Mouse (Mus musculus) heart, adult 10 weeks (tissue): ENCODE measurements around the gene Pla2g12a. TPM values are rescaled to one million over a fixed set of nuclear protein-coding genes. Genes with fewer than 3 reads are reported as not detected.

ENCODE experiments used
- polyA plus RNA-seq: library from polyadenylated mRNA; stranded (reverse); fragments of 350-450 nt; fragmentation: Illumina TruSeq; extraction: RNeasy Lipid Tissue Mini Kit (QIAGEN cat#74804); gene quantifications from one replicate; pipeline ENCODE4 v1.2.3, GENCODE M21; 2014; ENCODE audit warnings: low read depth, low replicate concordance

Gene Pla2g12a
- 65.2 TPM for polyA plus RNA-seq

GRCm38 (mm10) chr3:129878405-129879021, at the start of gene Pla2g12a:
Gene Pla2g12a (plus strand): TSS chr3:129878606.

GRCm38 (mm10) chr3:129831035-129831568, 47.3 kb upstream of the Pla2g12a start, which contains the start of gene Gar1:
Gene Gar1 (minus strand): TSS chr3:129831396.

GRCm38 (mm10) chr3:129835388-129835934, 42.9 kb upstream of the Pla2g12a start, which contains the start of gene Cfi:
Gene Cfi (plus strand): TSS chr3:129835884.

GRCm38 (mm10) chr3:129901271-129901809, 22.9 kb downstream of the Pla2g12a start, which contains the start of gene Casp6:
Gene Casp6 (plus strand): TSS chr3:129901425.

Other genes with a start within 250 kb of the Pla2g12a start
- 7.9 TPM for gene Egf, start 123.3 kb upstream of the Pla2g12a start, polyA plus RNA-seq
- not detected for gene Lrit3, start 74.6 kb upstream of the Pla2g12a start, polyA plus RNA-seq
- not detected for gene Rrh, start 56.0 kb upstream of the Pla2g12a start, polyA plus RNA-seq
- 20.3 TPM for gene Gar1, start 47.2 kb upstream of the Pla2g12a start, polyA plus RNA-seq
- gene Cfi, start 42.7 kb upstream of the Pla2g12a start, polyA plus RNA-seq, result 0.50 TPM
- 14.2 TPM for gene Casp6, start 22.8 kb downstream of the Pla2g12a start, polyA plus RNA-seq
- gene Mcub, start 91.6 kb downstream of the Pla2g12a start, polyA plus RNA-seq, result 4.5 TPM
- gene Sec24b, start 182.9 kb downstream of the Pla2g12a start, polyA plus RNA-seq, result 34.0 TPM